Mouse (Mus musculus) midbrain, embryonic 13.5 days (tissue): ENCODE data around the gene Dennd1a. TPM values are rescaled to one million over a fixed set of nuclear protein-coding genes. Genes with fewer than 3 reads are reported as not detected.

ENCODE experiments used
- ATAC-seq: fragments of 200-750 bp; cut with Nextera tagmentation; 2 replicates; pipeline ENCODE4 v1.8.0; 2017; ENCODE audit warnings: mild to moderate bottlenecking, moderate TSS enrichment, moderate library complexity
- H3K27ac ChIP-seq: fragments of 300-500 bp; sonication (generic); 2 replicates; pipeline ENCODE4 v1.5.1; 2015; ENCODE audit warnings: inconsistent platforms, mild to moderate bottlenecking, moderate library complexity
- H3K27me3 ChIP-seq: fragments of 300-500 bp; sonication (generic); 2 replicates; pipeline ENCODE4 v1.6.1; 2015; ENCODE audit warnings: mild to moderate bottlenecking, inconsistent platforms
- H3K36me3 ChIP-seq: fragments of 300-500 bp; sonication (generic); 2 replicates; pipeline ENCODE4 v1.6.1; 2015; ENCODE audit warnings: mild to moderate bottlenecking, inconsistent platforms
- H3K4me1 ChIP-seq: fragments of 300-500 bp; sonication (generic); replicated peaks from 2 replicates; pipeline ENCODE4 v1.6.1; 2015; ENCODE audit warnings: inconsistent platforms
- H3K4me2 ChIP-seq: fragments of 300-500 bp; sonication (generic); replicated peaks from 2 replicates; pipeline ENCODE4 v1.6.1; 2015; ENCODE audit warnings: moderate library complexity, mild to moderate bottlenecking, inconsistent platforms
- H3K4me3 ChIP-seq: fragments of 300-500 bp; sonication (generic); replicated peaks from 2 replicates; pipeline ENCODE4 v1.5.1; 2015; ENCODE audit warnings: mild to moderate bottlenecking, inconsistent platforms
- H3K9ac ChIP-seq: fragments of 300-500 bp; sonication (generic); replicated peaks from 2 replicates; pipeline ENCODE4 v1.6.1; 2015; ENCODE audit warnings: mild to moderate bottlenecking, inconsistent platforms
- H3K9me3 ChIP-seq: fragments of 300-500 bp; sonication (generic); 2 replicates; pipeline ENCODE4 v1.6.1; 2016; ENCODE audit warnings: mild to moderate bottlenecking, inconsistent platforms
- WGBS: fragments of 180-500 bp; shearing (Covaris S2); methylation state at CpG from one replicate; pipeline ENCODE4 v1.1.7; 2015; 5-methylcytosine and 5-hydroxymethylcytosine counted together
- polyA plus RNA-seq: library from polyadenylated mRNA; unstranded; fragments of >200 nt; fragmentation: Nextera tagmentation; extraction: Ambion mirVana; gene quantifications from 2 replicates; pipeline ENCODE4 v1.2.1, GENCODE M21; 2015

The Dennd1a gene
- polyA plus RNA-seq, 1 experiment from 2014 or later = 19.5 TPM

DNA sequence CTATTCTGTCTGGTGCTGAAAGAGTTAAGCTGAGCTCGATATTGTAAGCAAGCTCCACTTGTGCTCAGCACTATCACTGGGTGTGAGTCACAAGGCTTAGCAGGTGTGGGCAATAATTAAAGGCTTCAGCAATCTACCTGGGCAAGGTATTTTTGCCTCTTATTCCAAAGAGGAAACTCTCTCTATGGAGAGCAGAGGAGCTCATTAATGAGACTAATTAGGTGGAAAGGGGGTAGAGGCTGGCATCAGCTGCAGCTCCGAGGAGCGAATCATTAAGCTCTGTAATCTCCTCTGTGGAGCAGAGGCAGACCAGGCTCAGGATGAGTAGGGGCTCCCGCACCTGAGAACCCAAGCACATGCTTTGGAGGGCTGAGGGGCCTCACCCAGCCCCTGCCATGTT lies 407.5 kb downstream of the Dennd1a start:
- WGBS = 29% methylated on average over 4 of the region's 4 CpGs
- H3K9ac ChIP-seq = 0 out of 2 replicates have a peak overlapping the region, but pooled peaks have one; percentile 10
- no peak overlapping the region for H3K4me2 ChIP-seq
- no peaks in the 10 kb centered on the region for H3K9me3 ChIP-seq
- peaks cover 43% of the 10 kb centered on the region for H3K4me1 ChIP-seq
- peak overlapping the region; percentile 41 for H3K27ac ChIP-seq
- H3K4me3 ChIP-seq = no peak overlapping the region
- no peaks in the 10 kb centered on the region for H3K36me3 ChIP-seq
- ATAC-seq = peak; percentile 73
- H3K27me3 ChIP-seq = no peaks in the 10 kb centered on the region

DNA sequence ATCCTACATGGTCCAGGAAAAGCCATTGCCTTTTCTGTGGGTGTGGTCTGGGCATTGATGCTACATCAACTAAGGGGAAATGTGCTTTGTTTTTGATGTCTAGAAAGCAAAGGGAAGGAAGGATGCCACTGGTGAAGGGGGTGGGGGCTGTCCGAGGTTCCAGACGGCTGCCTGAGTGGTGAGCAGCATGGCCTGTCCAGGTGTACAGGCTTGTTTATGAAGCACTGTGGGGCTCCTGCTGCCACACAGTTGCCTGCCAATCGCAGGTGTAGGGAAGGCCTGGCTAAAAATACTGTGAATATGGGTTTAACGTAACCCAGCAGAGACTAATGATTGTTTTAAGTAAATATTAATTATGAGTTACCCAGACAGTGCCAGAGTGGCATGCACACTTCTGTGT lies 414.4 kb downstream of the Dennd1a start:
- Histone ChIP-seq H3K9ac (no peak overlapping the region), H3K27me3 (no peaks in the 10 kb centered on the region)
- 80% methylated on average over 4 of the region's 4 CpGs for WGBS

DNA sequence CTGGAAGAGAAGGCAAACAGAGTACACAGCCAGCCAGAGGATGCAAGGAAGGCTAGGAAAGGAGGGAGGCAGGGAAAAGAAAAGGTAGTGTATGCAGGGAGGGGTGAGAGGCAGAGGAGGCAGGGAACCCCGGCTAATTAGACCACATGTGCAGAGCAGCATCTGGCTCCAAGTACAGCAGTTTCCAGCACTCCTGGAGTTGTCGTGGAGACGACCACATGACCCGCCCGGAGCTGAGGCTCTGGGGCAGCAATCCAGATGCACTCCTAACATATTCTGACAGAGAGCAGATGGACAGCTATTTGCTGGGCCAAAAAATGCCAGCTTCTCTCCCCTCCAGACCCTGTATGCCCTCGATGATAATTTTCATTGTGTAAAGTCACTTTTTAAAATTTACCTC lies 417.6 kb downstream of the Dennd1a start:
- H3K36me3 ChIP-seq = no peaks in the 10 kb centered on the region
- peaks cover 14% of the 10 kb centered on the region for H3K4me1 ChIP-seq
- H3K27me3 ChIP-seq = no peaks in the 10 kb centered on the region
- no peak overlapping the region for H3K9ac ChIP-seq
- H3K9me3 ChIP-seq = no peaks in the 10 kb centered on the region
- no peak overlapping the region for H3K27ac ChIP-seq
- peak; percentile 76 for ATAC-seq
- WGBS = 28% methylated on average over 6 of the region's 6 CpGs
- H3K4me3 ChIP-seq = no peak overlapping the region
- no peak overlapping the region for H3K4me2 ChIP-seq

More for the DNA sequence above, 414.4 kb downstream of the Dennd1a start:
- Histone ChIP-seq H3K4me2 (no peak overlapping the region), H3K4me3 (no peak overlapping the region), H3K27ac (no peak overlapping the region), H3K9me3 (no peaks in the 10 kb centered on the region), H3K36me3 (no peaks in the 10 kb centered on the region), H3K4me1 (peaks cover 17% of the 10 kb centered on the region)
- ATAC-seq = no peak

DNA sequence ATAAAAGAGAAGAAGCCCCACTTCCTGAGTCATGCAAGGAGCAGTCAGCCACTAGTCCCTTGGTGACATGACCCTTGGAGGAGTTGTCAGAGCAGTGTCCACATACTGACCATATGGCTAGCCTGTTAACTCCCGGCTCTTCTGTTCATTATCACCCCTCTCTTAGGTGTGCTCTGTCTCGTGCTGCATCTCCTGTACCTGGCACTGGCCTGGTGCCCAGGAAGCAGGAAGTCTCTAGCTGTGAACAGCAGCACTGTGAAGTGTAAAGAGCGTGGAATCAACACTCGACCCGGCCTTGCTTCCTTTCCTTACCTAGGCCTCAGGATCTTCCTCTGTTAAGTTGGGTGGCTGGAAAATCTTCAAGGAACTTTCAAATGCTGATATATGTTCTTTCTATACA lies 419.8 kb downstream of the Dennd1a start:
- no peaks in the 10 kb centered on the region for H3K27me3 ChIP-seq

DNA sequence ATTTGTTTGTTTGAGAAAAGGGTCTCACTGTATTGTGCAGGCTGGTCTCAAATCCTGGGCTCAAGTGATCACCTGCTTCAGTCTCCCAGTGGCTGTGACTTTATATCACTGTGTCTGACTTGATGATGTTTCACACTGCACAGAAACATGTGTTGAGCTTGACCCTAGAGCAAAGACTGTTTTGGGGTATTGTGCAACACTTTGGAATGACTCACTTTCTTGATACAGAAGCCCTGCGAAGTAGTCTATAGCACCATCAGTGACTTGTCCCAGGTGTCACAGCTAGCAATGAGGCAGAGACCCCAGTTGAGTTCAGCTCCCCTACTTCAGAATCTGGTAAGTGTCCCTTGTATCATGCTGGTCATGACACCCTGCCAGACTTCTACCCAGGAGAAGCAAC lies 429.7 kb downstream of the Dennd1a start:
- Histone ChIP-seq H3K9ac (no peak overlapping the region), H3K36me3 (peaks cover 3% of the 10 kb centered on the region; the same call in 1 of the 2 replicates), H3K4me3 (no peak overlapping the region), H3K9me3 (no peaks in the 10 kb centered on the region), H3K4me1 (no peaks in the 10 kb centered on the region), H3K4me2 (no peak overlapping the region), H3K27ac (no peak overlapping the region), H3K27me3 (no peaks in the 10 kb centered on the region)
- ATAC-seq = no peak
- WGBS = 100% methylated on average over 1 of the region's 1 CpGs

More for the DNA sequence above, 419.8 kb downstream of the Dennd1a start:
- ATAC-seq = no peak
- Histone ChIP-seq H3K4me2 (no peak overlapping the region), H3K9me3 (no peaks in the 10 kb centered on the region), H3K9ac (no peak overlapping the region), H3K4me1 (peaks cover 14% of the 10 kb centered on the region), H3K4me3 (no peak overlapping the region), H3K27ac (no peak overlapping the region), H3K36me3 (no peaks in the 10 kb centered on the region)
- whole genome bisulfite sequencing = 84% methylated on average over 5 of the region's 5 CpGs

DNA sequence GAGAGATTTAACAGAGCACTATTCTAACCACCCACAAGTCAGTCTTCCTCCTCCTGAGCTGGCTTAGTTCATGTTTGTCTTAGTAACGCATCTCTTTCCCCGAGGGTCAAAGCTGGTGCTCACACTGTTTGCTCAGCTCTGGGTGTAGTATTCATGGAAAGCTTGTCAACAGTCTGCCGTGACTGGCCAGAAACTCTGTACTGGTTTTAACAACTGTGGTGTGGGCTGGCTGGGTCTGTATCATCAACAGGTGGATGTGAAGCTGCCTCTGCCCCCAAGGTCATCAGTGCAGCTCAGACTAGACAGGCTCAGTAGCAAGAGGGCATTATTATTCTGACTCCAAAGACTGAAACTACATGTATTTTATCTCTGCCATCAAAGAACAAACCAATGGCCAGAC lies 430.2 kb downstream of the Dennd1a start:
- 78% methylated on average over 3 of the region's 3 CpGs for WGBS
- Histone ChIP-seq H3K4me2 (no peak overlapping the region), H3K27ac (no peak overlapping the region), H3K4me1 (no peaks in the 10 kb centered on the region), H3K4me3 (no peak overlapping the region), H3K9me3 (no peaks in the 10 kb centered on the region), H3K36me3 (peaks cover 3% of the 10 kb centered on the region; the same call in 1 of the 2 replicates), H3K9ac (no peak overlapping the region), H3K27me3 (no peaks in the 10 kb centered on the region)
- ATAC-seq = no peak

DNA sequence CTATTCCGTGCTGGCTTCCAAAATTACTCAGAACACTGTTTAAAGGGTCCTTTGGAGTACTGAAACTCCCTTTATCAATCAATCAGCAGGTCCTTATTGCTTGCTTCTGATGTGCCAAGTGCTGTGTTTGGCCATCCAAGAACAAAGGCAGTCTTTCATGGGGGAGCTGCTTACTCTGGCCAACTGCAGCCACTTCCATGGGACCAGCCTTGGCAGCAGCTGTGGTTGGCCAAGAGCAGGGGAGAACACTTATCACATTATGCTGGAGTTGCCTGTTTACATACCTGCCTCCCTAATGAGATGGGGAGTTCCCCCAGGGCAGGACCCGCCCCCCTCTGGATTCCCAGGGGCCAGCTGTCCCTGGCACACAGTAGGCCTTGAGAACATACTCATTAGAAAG lies 432.0 kb downstream of the Dennd1a start:
- no peaks in the 10 kb centered on the region for H3K9me3 ChIP-seq
- peaks cover 3% of the 10 kb centered on the region; the same call in 1 of the 2 replicates for H3K36me3 ChIP-seq
- no peaks in the 10 kb centered on the region for H3K27me3 ChIP-seq
- no peak overlapping the region for H3K27ac ChIP-seq
- 72% methylated on average over 2 of the region's 2 CpGs for WGBS
- no peak overlapping the region for H3K4me3 ChIP-seq
- no peak overlapping the region for H3K4me2 ChIP-seq
- H3K9ac ChIP-seq = no peak overlapping the region
- ATAC-seq = no peak
- H3K4me1 ChIP-seq = peaks cover 8% of the 10 kb centered on the region; the same call in 1 of the 2 replicates

DNA sequence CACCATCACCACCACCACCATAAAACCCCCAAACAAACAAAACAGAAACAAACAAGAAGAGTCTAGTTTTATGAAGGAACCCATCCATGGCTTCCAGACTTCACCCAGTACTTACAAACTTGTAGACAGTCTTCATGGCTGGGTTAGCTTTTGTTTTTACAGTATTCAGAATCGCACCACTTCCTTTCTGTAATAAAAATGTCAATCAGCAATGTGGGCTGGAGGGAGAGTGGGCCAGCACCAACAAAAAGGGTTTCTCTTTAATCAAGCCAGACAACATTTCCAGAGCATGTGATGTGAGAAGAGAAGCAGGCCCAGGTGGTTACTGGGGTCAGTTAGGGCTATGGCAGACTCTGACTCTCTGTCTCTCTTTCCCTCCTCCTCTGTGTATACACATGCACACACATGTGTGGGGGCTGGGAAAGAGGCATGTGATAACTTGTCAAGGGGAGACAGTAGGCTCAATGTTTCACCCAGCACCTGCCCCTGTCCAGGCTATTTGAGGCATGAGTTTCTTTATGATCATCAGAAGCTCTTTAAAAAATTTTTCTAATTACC lies 433.2 kb downstream of the Dennd1a start:
- Histone ChIP-seq H3K27me3 (no peaks in the 10 kb centered on the region), H3K9me3 (no peaks in the 10 kb centered on the region), H3K9ac (no peak overlapping the region), H3K4me1 (peaks cover 8% of the 10 kb centered on the region; the same call in 1 of the 2 replicates), H3K36me3 (peaks cover 3% of the 10 kb centered on the region; the same call in 1 of the 2 replicates), H3K4me2 (no peak overlapping the region), H3K4me3 (no peak overlapping the region), H3K27ac (no peak overlapping the region)
- no peak for ATAC-seq
- 91% methylated on average over 1 of the region's 1 CpGs for WGBS

DNA sequence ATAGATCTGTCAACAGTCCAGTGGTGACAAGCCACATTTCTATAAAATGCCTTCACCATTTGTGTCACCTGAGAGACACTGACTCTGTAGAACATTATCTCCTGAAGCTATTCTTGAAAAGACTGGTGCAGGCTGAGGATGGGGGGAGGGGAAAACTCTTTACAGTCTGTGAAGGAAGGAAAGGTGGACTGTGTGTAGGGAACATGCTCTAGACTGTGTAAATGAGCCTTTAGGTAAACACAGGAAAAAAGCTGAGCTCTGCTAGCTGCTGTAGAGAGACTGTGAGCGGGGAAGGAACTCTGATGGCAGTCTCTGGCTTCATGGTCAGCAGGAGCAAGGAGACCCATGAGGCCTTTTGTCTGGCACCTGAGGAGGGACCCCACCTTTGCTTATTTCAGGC lies 436.6 kb downstream of the Dennd1a start:
- no peaks in the 10 kb centered on the region for H3K27me3 ChIP-seq
- no peak overlapping the region for H3K4me2 ChIP-seq
- H3K4me3 ChIP-seq = no peak overlapping the region
- peaks cover 3% of the 10 kb centered on the region; the same call in 1 of the 2 replicates for H3K36me3 ChIP-seq
- H3K9ac ChIP-seq = no peak overlapping the region
- peaks cover 8% of the 10 kb centered on the region; the same call in 1 of the 2 replicates for H3K4me1 ChIP-seq
- ATAC-seq = no peak
- H3K9me3 ChIP-seq = no peaks in the 10 kb centered on the region
- no peak overlapping the region for H3K27ac ChIP-seq
- WGBS = 84% methylated on average over 1 of the region's 1 CpGs

DNA sequence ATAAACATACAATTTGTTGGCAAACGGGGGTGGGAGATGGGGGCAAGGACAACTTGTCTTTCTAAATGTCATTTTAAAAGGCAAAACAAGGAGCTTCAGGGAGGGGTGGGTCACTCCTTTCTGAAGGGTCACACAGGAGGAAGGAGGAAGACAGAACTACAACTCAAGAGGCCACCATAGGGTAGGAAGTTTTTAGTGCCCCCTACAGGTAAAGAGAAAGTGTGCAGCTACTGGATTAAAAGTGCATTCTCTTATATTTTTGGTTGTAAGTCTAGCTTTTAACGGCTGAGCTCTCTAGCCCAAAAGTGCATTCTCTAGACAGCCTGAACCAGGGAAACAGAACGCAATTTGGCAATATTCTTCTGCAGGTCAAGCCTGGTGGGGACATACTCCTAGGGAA lies 437.8 kb downstream of the Dennd1a start:
- H3K9me3 ChIP-seq = no peaks in the 10 kb centered on the region
- H3K27me3 ChIP-seq = no peaks in the 10 kb centered on the region
- no peak overlapping the region for H3K9ac ChIP-seq
- no peak for ATAC-seq
- no peak overlapping the region for H3K4me2 ChIP-seq
- 88% methylated on average over 3 of the region's 3 CpGs for WGBS
- H3K36me3 ChIP-seq = 0 out of 2 replicates have a peak, but pooled peaks cover 3% of the 10 kb centered on the region
- H3K4me1 ChIP-seq = peaks cover 8% of the 10 kb centered on the region; the same call in 1 of the 2 replicates
- H3K27ac ChIP-seq = no peak overlapping the region
- H3K4me3 ChIP-seq = no peak overlapping the region

DNA sequence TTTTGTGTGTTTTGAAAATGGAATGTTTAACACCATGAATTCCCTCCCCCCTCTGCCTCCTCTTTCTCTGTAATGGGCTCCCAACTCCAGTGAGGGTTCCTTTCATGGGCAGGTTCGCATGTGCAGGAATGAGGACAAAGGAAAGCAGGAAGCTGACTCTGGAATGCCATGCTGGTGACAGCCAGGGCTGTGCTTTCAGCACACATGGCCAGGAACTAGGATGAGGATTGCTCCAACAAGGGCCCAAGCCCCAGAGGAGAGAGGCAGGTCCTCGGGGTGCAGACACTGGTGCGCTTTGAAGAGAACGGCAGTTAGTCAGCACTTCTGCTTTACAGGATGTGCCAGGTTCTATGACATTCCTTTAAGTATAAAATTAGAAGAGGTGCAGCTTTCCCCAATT lies 444.5 kb downstream of the Dennd1a start:
- H3K27ac ChIP-seq = peak overlapping the region; percentile 90
- 25% methylated on average over 4 of the region's 4 CpGs for WGBS
- peaks cover 27% of the 10 kb centered on the region for H3K4me1 ChIP-seq
- ATAC-seq = peak; percentile 74
- no peaks in the 10 kb centered on the region for H3K27me3 ChIP-seq
- H3K4me3 ChIP-seq = no peak overlapping the region
- peak overlapping the region; percentile 25; the same call in 1 of the 2 replicates for H3K9ac ChIP-seq
- H3K36me3 ChIP-seq = peaks cover 5% of the 10 kb centered on the region; the same call in 1 of the 2 replicates
- H3K4me2 ChIP-seq = no peak overlapping the region
- no peaks in the 10 kb centered on the region for H3K9me3 ChIP-seq

DNA sequence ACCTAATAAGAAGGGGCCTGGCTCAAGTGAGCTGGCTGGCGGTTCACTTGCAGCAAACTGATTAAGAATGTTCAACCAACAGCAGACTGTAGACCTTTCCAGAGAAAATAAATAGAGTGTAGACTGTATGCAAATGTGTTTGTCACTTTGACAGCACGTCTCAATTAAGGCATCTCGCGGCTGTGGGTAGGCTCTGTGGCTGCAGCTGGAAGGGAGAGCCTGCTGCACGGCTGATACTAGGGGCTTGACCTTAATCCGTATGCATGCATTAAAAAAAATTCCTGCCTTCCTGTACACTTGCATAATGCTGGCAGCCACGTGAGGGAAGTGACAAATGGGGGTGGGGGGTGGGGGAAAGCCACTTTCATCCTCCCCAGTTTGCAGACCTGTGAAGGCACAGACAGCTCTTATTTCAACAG lies 445.0 kb downstream of the Dennd1a start:
- H3K4me3 ChIP-seq = no peak overlapping the region
- H3K4me1 ChIP-seq = peaks cover 27% of the 10 kb centered on the region
- peak overlapping the region; percentile 90 for H3K27ac ChIP-seq
- H3K9ac ChIP-seq = peak overlapping the region; percentile 25; the same call in 1 of the 2 replicates
- no peaks in the 10 kb centered on the region for H3K9me3 ChIP-seq
- no peaks in the 10 kb centered on the region for H3K27me3 ChIP-seq
- H3K36me3 ChIP-seq = peaks cover 11% of the 10 kb centered on the region; the same call in 1 of the 2 replicates
- peak; percentile 93 for ATAC-seq
- peak overlapping the region; percentile 20 for H3K4me2 ChIP-seq
- WGBS = 1% methylated on average over 7 of the region's 7 CpGs

DNA sequence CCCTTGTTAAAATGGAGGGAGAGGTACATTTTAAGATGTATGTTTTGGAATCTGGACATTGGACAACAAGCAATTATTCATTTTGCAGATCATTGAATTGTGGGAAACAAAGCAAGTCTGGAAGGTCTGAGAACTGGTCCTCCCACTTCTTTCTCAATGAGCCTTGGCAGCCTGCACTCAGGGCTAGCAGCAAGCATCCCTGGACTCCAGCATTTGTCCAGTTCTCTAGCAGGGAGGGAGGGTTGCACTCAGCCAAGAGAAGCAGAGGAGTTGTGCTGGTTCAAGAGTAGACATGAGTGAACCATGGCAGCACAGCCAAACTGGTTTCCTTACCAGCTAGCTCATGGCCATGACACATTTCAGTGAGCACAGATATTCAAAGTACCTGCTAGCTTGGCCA lies 447.3 kb downstream of the Dennd1a start:
- no peak overlapping the region for H3K4me2 ChIP-seq
- no peaks in the 10 kb centered on the region for H3K9me3 ChIP-seq
- ATAC-seq = no peak
- H3K27me3 ChIP-seq = no peaks in the 10 kb centered on the region
- H3K4me3 ChIP-seq = no peak overlapping the region
- H3K27ac ChIP-seq = no peak overlapping the region
- H3K9ac ChIP-seq = no peak overlapping the region
- peaks cover 27% of the 10 kb centered on the region for H3K4me1 ChIP-seq
- peaks cover 12% of the 10 kb centered on the region; the same call in 1 of the 2 replicates for H3K36me3 ChIP-seq
